Mouse (Mus musculus): ENCODE data around the gene Them5.

DNA sequence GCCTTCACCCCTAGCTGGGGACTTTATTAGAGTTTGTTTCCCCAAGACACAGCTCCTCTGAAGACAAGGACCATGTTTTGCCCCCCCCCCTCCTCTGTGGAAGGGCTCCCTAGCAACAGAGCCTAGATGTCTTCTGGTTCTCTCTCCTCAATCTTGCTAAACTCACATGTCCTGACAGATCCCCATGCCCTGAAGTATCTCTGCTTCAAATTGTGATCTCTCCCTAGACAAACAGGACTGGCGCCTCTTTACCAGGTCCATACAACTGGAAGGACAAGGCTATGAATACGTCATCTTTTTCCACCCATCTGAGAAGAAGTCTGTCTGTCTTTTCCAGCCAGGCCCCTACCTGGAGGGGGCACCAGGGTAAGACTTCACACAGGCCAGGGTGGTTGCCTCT is 2.3 kb downstream of the Them5 start:
- no peak for TF ChIP-seq CTCF (IDR thresholded peaks at IDR 0.05; ENCODE audit: extremely low read depth, insufficient read depth, low read length)
- no peak for TF ChIP-seq POLR2A (IDR thresholded peaks at IDR 0.05; ENCODE audit: extremely low read depth, insufficient read depth, low read length)

Measured in cortical plate, adult 2 months (tissue).